Mouse (Mus musculus) spleen, adult 2 months (tissue): Measurements from ENCODE around the gene Pxn. TPM values are rescaled to one million over a fixed set of nuclear protein-coding genes. Genes with fewer than 3 reads are reported as not detected.

Source experiments
- DNase-seq, 2 experiments: peaks; one replicate each; pipeline versions ENCODE4 v3.0.0 to v3.0.0-alpha.2; 2012 to 2021; ENCODE audit warnings: low spot score in 2 of 2, low read depth in 1 of 2
- H3K27ac ChIP-seq: fragments of 200-500 bp; 2 replicates; pipeline ENCODE4 v1.5.1; 2012; ENCODE audit warnings: low read length, inconsistent platforms; ENCODE audit not compliant: insufficient read depth
- H3K27me3 ChIP-seq: fragments of 200-500 bp; 2 replicates; pipeline ENCODE4 v1.6.1; 2012; ENCODE audit warnings: mild to moderate bottlenecking, moderate library complexity, low read length, inconsistent platforms; ENCODE audit not compliant: control insufficient read depth, insufficient read depth
- H3K36me3 ChIP-seq: fragments of 200-500 bp; 2 replicates; pipeline ENCODE4 v1.6.1; 2012; ENCODE audit warnings: mild to moderate bottlenecking, low read length, inconsistent platforms; ENCODE audit not compliant: control insufficient read depth, insufficient read depth
- H3K4me1 ChIP-seq: fragments of 200-500 bp; 2 replicates; pipeline ENCODE4 v1.6.1; 2011; ENCODE audit warnings: inconsistent platforms; ENCODE audit not compliant: control insufficient read depth, insufficient read depth, insufficient read length
- H3K4me3 ChIP-seq: fragments of 200-500 bp; 2 replicates; pipeline ENCODE4 v1.5.1; 2011; ENCODE audit warnings: mild to moderate bottlenecking, inconsistent platforms; ENCODE audit not compliant: insufficient read depth, insufficient read length; ENCODE audit errors: extremely low read depth
- CTCF ChIP-seq: fragments of 200-500 bp; IDR thresholded peaks from 2 replicates; pipeline ENCODE4 v1.5.1; 2011; ENCODE audit warnings: mild to moderate bottlenecking, inconsistent platforms; ENCODE audit not compliant: insufficient read depth, insufficient read length, insufficient replicate concordance; ENCODE audit errors: extremely low read depth
- POLR2A ChIP-seq: fragments of 200-500 bp; IDR thresholded peaks from 2 replicates; pipeline ENCODE4 v1.6.1; 2011; ENCODE audit warnings: low read depth, low read length, inconsistent platforms
- WGBS: fragments of 180-500 bp; shearing (Covaris S2); methylation state at CpG from one replicate; pipeline ENCODE4 v1.1.7; 2018; 5-methylcytosine and 5-hydroxymethylcytosine counted together
- polyA plus RNA-seq: library from polyadenylated mRNA; depleted of rRNA; stranded (reverse); fragments of >200 nt; gene quantifications from 2 replicates; pipeline ENCODE4 v1.2.3, GENCODE M21; 2012

Gene Pxn
- polyA plus RNA-seq, 1 experiment: 63.8 TPM

- Histone ChIP-seq H3K36me3 (peaks cover 65% of the 10 kb centered on the region), H3K27me3 (no peaks in the 10 kb centered on the region), H3K27ac (no peak overlapping the region), H3K4me1 (no peaks in the 10 kb centered on the region), H3K4me3 (no peak overlapping the region)
- no peak for TF ChIP-seq POLR2A
- no peak for TF ChIP-seq CTCF
- WGBS: 91% methylated on average over 11 of the region's 11 CpGs
- DNase-seq: no peak
These were observed 44.1 kb downstream of the Pxn start for GRCm38 (mm10) chr5:115550482-115551005.

GRCm38 (mm10) chr5:115551386-115551785 lies 44.9 kb downstream of the Pxn start:
- Histone ChIP-seq H3K4me3 (no peak overlapping the region), H3K36me3 (peaks cover 59% of the 10 kb centered on the region), H3K27ac (no peak overlapping the region), H3K4me1 (no peaks in the 10 kb centered on the region), H3K27me3 (no peaks in the 10 kb centered on the region)
- 94% methylated on average over 12 of the region's 12 CpGs for WGBS
- DNase-seq: no peak
- no peak for TF ChIP-seq POLR2A
- TF ChIP-seq CTCF: no peak

- Histone ChIP-seq H3K36me3 (peaks cover 55% of the 10 kb centered on the region), H3K4me1 (no peaks in the 10 kb centered on the region), H3K27ac (no peak overlapping the region), H3K4me3 (no peak overlapping the region), H3K27me3 (no peaks in the 10 kb centered on the region)
- DNase-seq: no peak
- 97% methylated on average over 13 of the region's 13 CpGs for WGBS
- TF ChIP-seq POLR2A (no peak), CTCF (no peak)
These were observed 45.3 kb downstream of the Pxn start for GRCm38 (mm10) chr5:115551799-115552198.

GRCm38 (mm10) chr5:115553801-115554420 lies 47.4 kb downstream of the Pxn start:
- H3K27me3 ChIP-seq: no peaks in the 10 kb centered on the region
- no peak for TF ChIP-seq POLR2A
- DNase-seq: no peak
- H3K4me1 ChIP-seq: no peaks in the 10 kb centered on the region
- no peak overlapping the region for H3K4me3 ChIP-seq
- no peak overlapping the region for H3K27ac ChIP-seq
- WGBS: 93% methylated on average over 33 of the region's 33 CpGs
- H3K36me3 ChIP-seq: peaks cover 40% of the 10 kb centered on the region

GRCm38 (mm10) chr5:115554536-115555291 lies 48.2 kb downstream of the Pxn start:
- no peak for DNase-seq
- H3K4me1 ChIP-seq: no peaks in the 10 kb centered on the region
- H3K36me3 ChIP-seq: peaks cover 36% of the 10 kb centered on the region
- H3K4me3 ChIP-seq: no peak overlapping the region
- H3K27me3 ChIP-seq: no peaks in the 10 kb centered on the region
- TF ChIP-seq CTCF (no peak), POLR2A (no peak)
- WGBS: 90% methylated on average over 18 of the region's 18 CpGs
- H3K27ac ChIP-seq: no peak overlapping the region

GRCm38 (mm10) chr5:115556217-115556616 lies 49.7 kb downstream of the Pxn start:
- Histone ChIP-seq H3K4me3 (no peak overlapping the region), H3K27me3 (no peaks in the 10 kb centered on the region), H3K4me1 (peaks cover 8% of the 10 kb centered on the region; the same call in 1 of the 2 replicates), H3K27ac (no peak overlapping the region), H3K36me3 (peaks cover 35% of the 10 kb centered on the region)
- DNase-seq: peak; percentile 39 to 47
- no peak for TF ChIP-seq POLR2A
- peak; percentile 68; the same call in 1 of the 2 replicates for TF ChIP-seq CTCF
- 25% methylated on average over 8 of the region's 8 CpGs for WGBS
